Mouse (Mus musculus): ENCODE data around the gene Acot11. TPM values are rescaled to one million over a fixed set of nuclear protein-coding genes. Genes with fewer than 3 reads are reported as not detected.
"Not testable (repeated sequence)": the region's sequence is repeated elsewhere in the genome, so short reads cannot be mapped to it uniquely, and the experiment has no call there.

Gene Acot11
- total RNA-seq, 2 experiments from 2014 or later = 51.7 to 54.1 TPM

DNA sequence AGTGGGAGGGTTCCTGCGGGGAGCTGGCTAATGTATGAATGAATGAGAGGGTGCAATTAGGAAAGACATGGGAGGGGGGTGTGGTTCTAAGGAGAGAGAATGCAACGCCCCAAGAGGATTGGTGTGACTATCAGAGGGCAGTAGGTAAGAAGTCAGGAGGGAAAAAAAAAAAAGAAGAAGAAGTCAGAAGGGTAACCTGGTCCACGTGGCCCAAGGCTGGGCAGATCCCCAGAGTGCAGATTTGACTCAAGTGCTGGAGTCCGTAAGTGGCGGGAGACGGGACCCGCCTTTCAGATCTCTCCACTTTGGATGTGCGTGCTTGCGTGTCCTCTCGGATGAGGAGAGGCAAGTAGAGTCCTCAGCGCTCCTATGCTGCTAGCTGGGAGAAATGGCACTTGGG is 16.2 kb downstream of the Acot11 start:
- no peak for TF ChIP-seq CTCF (IDR thresholded peaks at IDR 0.05)
- intact Hi-C loops (cut with DNase I) = loop anchor here (5.0 kb wide), 1 partner anchor 156 kb away; no protein-coding TSS in a partner anchor
- Histone ChIP-seq H3K27ac (no peak overlapping the region), H3K4me3 (no peak overlapping the region)
- DNase-seq (ENCODE audit: extremely low spot score in 1 of 2, low spot score in 2 of 2) = no peak

DNA sequence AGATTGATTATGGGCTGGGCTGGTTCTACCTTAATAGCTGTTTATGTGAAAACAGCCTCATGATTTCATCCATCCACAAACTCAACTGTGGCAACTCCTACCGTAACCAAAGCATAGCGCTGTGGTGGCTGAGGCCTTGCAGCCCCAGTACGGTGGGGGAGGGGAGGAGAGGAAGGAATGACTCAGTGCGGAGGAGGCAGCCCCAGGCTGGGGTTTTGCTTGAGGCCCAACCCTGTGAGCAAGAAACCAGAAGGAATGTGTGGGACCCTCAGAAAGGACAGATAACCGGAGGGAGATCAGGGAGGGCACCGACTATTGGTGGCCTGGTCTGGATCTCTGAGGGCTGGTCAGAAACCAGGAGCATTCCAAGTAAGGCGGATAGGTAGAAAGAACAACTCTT is 17.0 kb downstream of the Acot11 start:
- DNase-seq (ENCODE audit: extremely low spot score in 1 of 2, low spot score in 2 of 2) = peak; percentile 53 to 64
- peak overlapping the region; percentile 87 for H3K27ac ChIP-seq
- intact Hi-C loops (cut with DNase I) = loop anchor here (5.0 kb wide), 1 partner anchor 156 kb away; no protein-coding TSS in a partner anchor
- H3K4me3 ChIP-seq = no peak overlapping the region
- no peak for TF ChIP-seq CTCF (IDR thresholded peaks at IDR 0.05)

DNA sequence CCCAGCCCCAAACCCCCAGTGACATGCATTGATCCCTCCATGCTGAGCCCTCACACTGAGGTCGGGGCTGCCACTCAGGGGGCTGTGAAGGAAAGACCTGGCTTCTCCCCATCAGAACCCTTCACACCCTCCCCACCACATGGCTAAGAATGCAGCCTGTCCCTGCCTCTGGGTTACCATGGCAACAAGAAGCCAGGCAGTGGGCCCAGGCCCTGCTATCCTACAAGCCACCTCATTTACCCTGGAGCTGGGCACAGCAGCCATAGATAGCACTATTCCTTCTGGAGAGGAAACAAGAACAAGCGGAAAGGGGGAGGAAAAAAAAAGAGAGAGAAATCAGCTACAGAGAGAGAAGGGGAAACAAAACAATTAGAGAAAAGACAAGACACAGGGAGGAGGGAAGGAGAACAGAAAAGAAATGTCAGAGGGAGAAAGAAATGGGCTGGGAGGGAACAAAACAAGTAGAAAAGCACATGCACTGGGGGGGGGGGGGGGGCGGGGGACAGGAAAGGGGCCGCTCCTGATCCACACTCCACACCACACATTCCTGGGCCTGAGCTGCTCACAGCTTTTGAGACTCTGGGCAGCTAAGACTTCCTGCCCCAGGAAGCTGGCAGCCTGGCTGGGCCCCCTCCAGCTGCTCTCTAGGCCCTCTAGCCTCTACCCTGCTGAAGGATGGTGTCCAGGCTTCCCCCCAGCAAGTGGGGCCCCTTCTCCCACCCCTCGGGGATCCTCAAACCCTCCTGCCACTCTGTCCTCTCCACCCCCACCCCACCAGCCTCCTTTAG is 18.9 kb downstream of the Acot11 start:
- intact Hi-C loops (cut with DNase I) = loop anchor here (5.0 kb wide), 1 partner anchor 154 kb away; no protein-coding TSS in a partner anchor
- peak; percentile 67 to 75 for DNase-seq (ENCODE audit: extremely low spot score in 1 of 2, low spot score in 2 of 2)
- peak overlapping the region; percentile 87 for H3K27ac ChIP-seq
- TF ChIP-seq CTCF (IDR thresholded peaks at IDR 0.05) = no peak
- H3K4me3 ChIP-seq = no peak overlapping the region

DNA sequence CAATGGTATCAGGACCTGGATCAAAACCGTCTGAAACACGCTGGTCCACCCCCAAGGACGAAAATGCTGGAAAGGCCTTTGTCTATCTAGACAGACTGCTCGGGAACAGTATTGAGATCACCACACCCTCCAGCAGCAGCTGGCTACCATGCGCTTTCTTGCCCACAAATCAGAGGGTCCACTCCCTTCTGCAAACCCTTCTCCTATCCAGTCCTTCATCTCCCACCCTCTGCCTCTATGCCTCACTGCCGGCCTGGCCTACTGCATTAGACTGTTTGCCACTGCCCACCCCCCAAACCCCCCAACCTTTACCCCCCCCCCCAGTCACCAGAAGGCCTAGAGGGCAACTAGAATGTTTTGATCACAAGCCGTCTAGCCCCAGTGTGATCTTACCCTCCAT is 19.5 kb downstream of the Acot11 start:
- intact Hi-C loops (cut with DNase I) = loop anchor here (5.0 kb wide), 1 partner anchor 153 kb away; no protein-coding TSS in a partner anchor
- H3K4me3 ChIP-seq = no peak overlapping the region
- TF ChIP-seq CTCF (IDR thresholded peaks at IDR 0.05) = no peak
- peak overlapping the region; percentile 87 for H3K27ac ChIP-seq
- DNase-seq (ENCODE audit: extremely low spot score in 1 of 2, low spot score in 2 of 2) = no peak

DNA sequence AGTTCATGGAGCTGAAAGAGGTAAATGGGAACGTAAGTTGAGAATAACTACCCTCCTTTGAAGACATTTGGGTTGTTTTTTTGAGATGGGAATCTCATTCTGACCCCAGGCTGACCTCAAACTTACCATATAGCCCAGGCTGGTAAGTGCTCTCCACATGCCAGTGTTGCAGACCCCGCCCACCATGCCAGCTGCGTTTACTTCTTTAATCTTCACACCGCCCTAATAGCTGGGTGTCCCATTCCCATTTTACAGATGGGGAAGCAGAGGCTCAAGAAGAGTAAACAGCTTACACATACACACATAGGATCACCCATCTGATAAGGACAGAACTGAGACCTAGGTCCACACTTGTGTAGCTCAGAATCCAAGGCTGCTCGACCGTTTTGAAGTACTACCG is 20.0 kb downstream of the Acot11 start:
- intact Hi-C loops (cut with DNase I) = loop anchor here (5.0 kb wide), 1 partner anchor 153 kb away; no protein-coding TSS in a partner anchor
- Histone ChIP-seq H3K27ac (peak overlapping the region; percentile 37), H3K4me3 (no peak overlapping the region)
- DNase-seq (ENCODE audit: extremely low spot score in 1 of 2, low spot score in 2 of 2) = no peak
- no peak for TF ChIP-seq CTCF (IDR thresholded peaks at IDR 0.05)

DNA sequence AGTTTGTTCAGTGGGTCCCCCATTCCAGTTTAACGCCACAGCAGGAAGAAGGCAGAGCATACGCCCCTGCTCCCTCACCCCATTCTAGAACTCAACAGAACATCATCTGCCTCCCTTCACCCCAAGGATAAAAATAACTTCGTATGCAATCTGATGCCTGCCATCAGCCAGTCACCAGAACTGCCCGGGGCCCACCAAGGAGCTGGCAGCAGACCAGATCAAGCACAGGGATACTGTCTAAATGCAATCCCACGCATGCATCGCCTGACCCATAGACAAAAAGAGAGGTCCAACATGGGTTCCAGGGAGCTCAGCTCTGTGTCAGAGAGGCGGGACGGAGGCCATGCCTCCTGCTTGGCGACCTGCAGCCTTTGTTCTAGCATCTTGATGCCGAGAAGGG is 21.7 kb downstream of the Acot11 start:
- Histone ChIP-seq H3K27ac (no peak overlapping the region), H3K4me3 (no peak overlapping the region)
- no peak for DNase-seq (ENCODE audit: extremely low spot score in 1 of 2, low spot score in 2 of 2)
- intact Hi-C loops (cut with DNase I) = no loop called here
- no peak for TF ChIP-seq CTCF (IDR thresholded peaks at IDR 0.05)

DNA sequence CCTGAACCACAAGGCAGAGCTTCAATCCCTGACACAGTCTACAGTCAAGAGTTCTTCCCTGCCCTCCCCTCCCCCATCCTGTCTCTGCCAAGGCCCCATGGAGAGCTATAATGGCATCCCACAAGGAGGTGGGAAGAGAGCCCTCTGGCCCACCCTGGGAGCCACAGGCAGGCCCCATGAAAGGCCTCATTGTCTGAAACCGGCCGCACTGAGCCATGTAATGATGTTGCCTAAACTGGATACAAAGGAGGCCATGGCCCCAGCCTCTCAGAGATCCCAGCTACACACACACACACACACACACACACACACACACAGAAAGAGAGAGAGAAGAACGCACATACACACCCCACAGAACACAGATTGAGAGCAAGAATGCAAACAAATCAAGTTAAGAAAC is 24.8 kb downstream of the Acot11 start:
- TF ChIP-seq CTCF (IDR thresholded peaks at IDR 0.05) = no peak
- intact Hi-C loops (cut with DNase I) = no loop called here
- no peak overlapping the region for H3K4me3 ChIP-seq
- DNase-seq (ENCODE audit: extremely low spot score in 1 of 2, low spot score in 2 of 2) = no peak
- H3K27ac ChIP-seq = no peak overlapping the region

DNA sequence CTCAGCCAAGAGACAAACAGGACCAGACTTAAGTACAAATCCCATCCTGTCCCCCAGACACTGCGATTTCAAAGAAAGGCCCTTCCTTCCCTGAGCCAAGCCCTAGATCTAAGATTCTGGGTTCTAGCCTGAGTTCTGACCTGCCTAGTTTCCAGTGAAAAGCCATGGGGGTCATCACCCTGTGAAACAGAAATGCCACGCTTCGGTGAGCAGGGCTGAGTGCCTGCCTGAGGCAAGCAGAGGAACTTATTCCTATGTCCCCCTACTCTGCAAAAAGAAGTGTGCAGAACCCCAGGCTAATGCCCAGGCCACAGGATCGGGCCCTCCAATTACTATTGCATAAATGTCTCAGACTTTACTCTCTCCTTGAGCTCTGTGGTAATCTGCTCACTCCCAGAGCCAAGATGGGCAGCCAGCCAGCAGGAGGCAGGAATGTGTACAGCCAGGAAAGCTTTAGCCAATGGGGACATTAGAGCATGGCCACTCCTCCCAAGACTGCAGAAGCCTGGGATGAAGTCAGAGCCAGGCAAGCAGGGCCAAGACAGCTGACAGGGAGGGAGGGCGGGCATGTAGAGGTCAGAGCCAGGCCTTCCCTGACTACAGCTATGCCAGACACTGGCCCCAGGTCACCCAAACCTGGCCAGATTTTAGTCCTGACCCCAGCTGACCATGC is 26.5 kb downstream of the Acot11 start:
- DNase-seq (ENCODE audit: extremely low spot score in 1 of 2, low spot score in 2 of 2) = peak; percentile 79 to 84
- intact Hi-C loops (cut with DNase I) = loop anchor here (1.0 kb wide), 1 partner anchor 21 kb away; no protein-coding TSS in a partner anchor
- Histone ChIP-seq H3K27ac (peak overlapping the region; percentile 61), H3K4me3 (no peak overlapping the region)
- TF ChIP-seq CTCF (IDR thresholded peaks at IDR 0.05) = no peak; the same call in 1 of the 2 replicates

DNA sequence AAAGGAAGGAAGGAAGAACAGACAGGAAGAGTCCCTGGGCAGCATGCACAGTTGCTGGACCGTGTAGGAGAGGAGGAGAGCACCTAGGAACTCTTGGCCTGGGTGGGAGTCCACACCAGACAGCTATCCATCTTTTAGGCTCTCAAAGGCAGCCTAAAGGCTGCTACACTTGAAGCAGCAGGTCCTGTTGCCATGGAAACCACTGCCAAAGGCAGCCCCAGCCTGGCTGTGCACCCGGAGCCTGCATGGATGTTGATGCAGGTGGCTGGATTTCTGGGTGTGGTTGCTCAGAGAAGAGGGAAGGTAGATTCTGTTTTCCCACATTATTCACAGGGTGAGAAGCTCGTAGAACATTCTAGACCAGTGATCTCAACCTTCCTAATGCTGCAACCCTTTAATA is 27.8 kb downstream of the Acot11 start:
- H3K27ac ChIP-seq = peak overlapping the region; percentile 45; the same call in 1 of the 2 replicates
- intact Hi-C loops (cut with DNase I) = no loop called here
- no peak for TF ChIP-seq CTCF (IDR thresholded peaks at IDR 0.05)
- DNase-seq (ENCODE audit: extremely low spot score in 1 of 2, low spot score in 2 of 2) = peak; percentile 56 to 69
- H3K4me3 ChIP-seq = no peak overlapping the region

DNA sequence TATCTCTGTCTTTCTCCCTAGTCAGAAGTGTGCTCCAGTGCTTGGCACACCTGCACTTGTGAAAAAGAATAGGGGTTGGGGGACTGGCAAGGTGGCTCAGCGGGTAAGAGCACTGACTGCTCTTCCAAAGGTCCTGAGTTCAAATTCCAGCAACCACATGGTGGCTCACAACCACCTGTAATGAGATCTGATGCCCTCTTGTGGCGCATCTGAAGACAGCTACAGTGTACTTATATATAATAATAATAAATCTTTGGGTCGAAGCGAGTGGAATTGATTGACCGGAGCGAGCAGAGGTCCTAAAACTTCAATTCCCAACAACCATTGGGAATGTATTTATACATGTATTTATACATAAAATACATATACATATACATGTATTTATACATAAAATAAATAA is 29.0 kb downstream of the Acot11 start:
- peak; percentile 38 for TF ChIP-seq CTCF (IDR thresholded peaks at IDR 0.05)
- H3K27ac ChIP-seq; intact Hi-C loops (cut with DNase I); DNase-seq (ENCODE audit: extremely low spot score in 1 of 2, low spot score in 2 of 2); H3K4me3 ChIP-seq: not testable (repeated sequence)

DNA sequence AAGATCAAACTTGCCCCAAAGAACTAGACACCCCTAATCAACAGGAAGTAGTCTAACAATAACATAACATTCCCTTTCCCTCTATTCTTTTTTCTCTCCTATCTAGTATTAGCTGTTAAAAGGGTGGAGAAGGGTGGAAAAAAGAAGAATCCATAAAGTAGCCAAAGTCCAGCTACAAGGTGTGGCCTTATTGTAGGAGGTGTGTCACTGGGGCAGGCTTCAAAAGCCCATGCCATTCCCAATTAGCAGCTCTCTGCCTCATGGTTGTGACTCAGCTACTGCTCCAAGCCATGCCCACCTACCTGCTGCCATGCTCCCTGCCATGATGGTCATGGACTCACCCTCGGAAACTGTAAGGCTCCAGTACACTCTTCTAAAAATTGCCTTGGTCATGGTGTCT is 32.2 kb downstream of the Acot11 start:
- no peak for DNase-seq (ENCODE audit: extremely low spot score in 1 of 2, low spot score in 2 of 2)
- Histone ChIP-seq H3K4me3 (no peak overlapping the region), H3K27ac (no peak overlapping the region)
- TF ChIP-seq CTCF (IDR thresholded peaks at IDR 0.05) = no peak
- intact Hi-C loops (cut with DNase I) = no loop called here

DNA sequence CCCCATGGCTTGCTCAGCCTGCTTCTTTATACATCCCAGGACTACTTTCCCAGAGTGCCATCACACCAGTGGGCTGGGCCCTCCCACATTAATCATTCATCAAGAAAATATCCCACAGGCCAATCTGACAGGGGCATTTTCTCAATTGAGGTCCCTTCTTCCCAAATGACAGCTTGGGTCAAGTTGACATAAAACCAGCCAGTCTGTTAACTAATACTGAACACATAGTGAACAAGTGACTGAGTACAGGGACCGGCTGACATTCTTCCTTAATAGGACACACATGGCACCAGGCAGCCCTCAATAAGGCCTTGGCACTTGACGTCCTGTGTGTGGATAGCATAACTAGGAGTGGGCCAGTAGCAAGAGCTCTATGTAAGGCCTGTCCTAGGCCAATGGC is 35.5 kb downstream of the Acot11 start:
- intact Hi-C loops (cut with DNase I) = no loop called here

More for the DNA sequence above, 35.5 kb downstream of the Acot11 start:
- Histone ChIP-seq H3K27ac (no peak overlapping the region), H3K4me3 (no peak overlapping the region)
- TF ChIP-seq CTCF (IDR thresholded peaks at IDR 0.05) = no peak
- no peak for DNase-seq (ENCODE audit: extremely low spot score in 1 of 2, low spot score in 2 of 2)

Data from left cerebral cortex, adult 2 months (tissue).